ENCODE assay signal across 24 mouse cellular contexts in the genomic region with DNA sequence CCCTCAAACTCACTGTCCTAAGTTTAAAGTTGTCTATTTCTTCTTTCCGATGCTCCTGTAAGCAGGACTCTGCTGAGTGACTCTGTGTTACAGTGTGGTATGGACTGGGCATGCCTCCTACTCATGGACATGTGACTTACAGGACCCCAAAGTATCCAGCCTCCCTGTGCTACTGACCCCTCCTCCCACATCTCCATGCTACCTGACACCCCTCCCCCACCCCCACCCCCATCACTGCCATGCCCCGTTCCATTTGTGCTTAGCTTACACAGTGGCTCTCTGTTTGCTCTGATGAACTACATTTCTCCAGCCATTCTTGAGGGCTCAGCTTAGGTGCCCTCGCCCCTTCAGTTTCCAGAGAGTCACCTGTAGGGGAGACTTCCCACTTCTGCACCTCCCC.
"Had no signal": no experiment of that assay in that cellular context is flagged by ENCODE, and none has a peak within 500 bp of the region (broad histone marks: within the 10 kb centered on the region; RNA-seq: fewer than 3 reads in every experiment).

No protein-coding gene starts in this region.

- H3K27ac ChIP-seq: layer of hippocampus, adult 2 months; limb, embryonic 15.5 days; liver, embryonic 14.5 days; macrophage; midbrain, embryonic 10.5 days; midbrain, embryonic 13.5 days; neural tube, embryonic 13.5 days had no signal

- H3K4me2 ChIP-seq: limb, embryonic 15.5 days; liver, embryonic 11.5 days; lung, embryonic 14.5 days; midbrain, embryonic 13.5 days; neural tube, embryonic 13.5 days had no signal

- H3K4me3 ChIP-seq: layer of hippocampus, adult 2 months; limb, embryonic 15.5 days; megakaryocyte, embryonic 14.5 days; midbrain, embryonic 10.5 days; midbrain, embryonic 13.5 days; myocyte; neural tube, embryonic 13.5 days had no signal

- H3K9ac ChIP-seq: limb, embryonic 15.5 days; liver, embryonic 14.5 days; liver, postnatal 0 days; lung, embryonic 14.5 days; midbrain, embryonic 13.5 days; neural tube, embryonic 13.5 days had no signal

- H3K36me3 ChIP-seq: midbrain, embryonic 10.5 days; midbrain, embryonic 13.5 days; neural tube, embryonic 13.5 days had no signal

- DNase-seq: kidney, adult 18-20 months; kidney, adult 9 months; kidney, postnatal 14 days; kidney, postnatal 4 days; layer of hippocampus, adult 9-11 months; layer of hippocampus, postnatal 36 days; left cerebral cortex, postnatal 4 days; liver, postnatal 0 days; lung, embryonic 14.5 days; retina, postnatal 1 day; thymus, adult 18-20 months; thymus, postnatal 36 days had no signal

- H3K4me1 ChIP-seq: megakaryocyte, embryonic 14.5 days; neural tube, embryonic 13.5 days had no signal

- H3K27me3 ChIP-seq: limb, embryonic 15.5 days; neural tube, embryonic 13.5 days had no signal

- ATAC-seq: liver, postnatal 0 days; lung, postnatal 0 days; midbrain, embryonic 13.5 days; midbrain, embryonic 16.5 days had no signal

- H3K9me3 ChIP-seq: limb, embryonic 15.5 days; megakaryocyte, embryonic 14.5 days; midbrain, embryonic 10.5 days; midbrain, embryonic 13.5 days; neural tube, embryonic 13.5 days had no signal
